Mouse (Mus musculus) lung, adult 18-20 months (tissue): ENCODE results near the gene 0610010F05Rik.
A peak's percentile ranks its signal among the peaks of the same experiment; 100 is the strongest.

Experiments
- DNase-seq, 2 experiments: peaks; one replicate each; pipeline ENCODE4 v3.0.0; 2022; ENCODE audit warnings: mixed read lengths in 2 of 2

The 0610010F05Rik gene

GRCm38 (mm10) chr11:23565761-23566160 lies 67.7 kb downstream of the 0610010F05Rik start:
- DNase-seq, result peak; percentile 63 to 68

DNA sequence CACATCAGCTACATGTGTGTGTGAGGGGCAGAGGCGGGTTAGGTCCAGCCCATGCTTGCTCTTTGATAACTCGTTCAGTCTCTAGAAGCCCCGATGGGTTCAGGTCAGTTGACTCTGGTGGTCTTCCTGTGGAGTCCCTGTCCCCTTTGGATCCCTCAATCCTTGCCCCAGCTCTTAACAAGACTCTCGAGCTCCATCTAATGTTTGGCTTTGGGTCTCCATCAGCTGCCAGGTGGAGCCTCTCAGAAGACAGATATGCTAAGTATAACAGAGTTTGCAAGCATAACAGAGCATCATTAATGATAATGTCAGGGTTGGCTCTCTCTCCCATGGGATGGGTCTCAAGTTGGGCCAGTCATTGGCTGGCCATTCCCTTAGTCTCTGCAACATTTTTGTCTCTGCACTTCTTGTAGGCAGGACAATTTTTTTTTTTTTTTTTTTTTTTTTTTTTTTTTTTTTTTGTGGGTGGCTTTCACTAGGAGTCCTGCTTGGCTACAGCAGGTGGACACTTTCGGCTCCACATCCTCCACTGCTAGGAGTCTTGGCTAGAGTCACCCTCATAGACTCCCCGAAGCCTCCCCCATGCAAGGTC lies 76.3 kb downstream of the 0610010F05Rik start:
- no peak for DNase-seq

- DNase-seq, result no peak
Observed at GRCm38 (mm10) chr11:23537446-23537845, 96.0 kb downstream of the 0610010F05Rik start.

GRCm38 (mm10) chr11:23520473-23521205 lies 112.8 kb downstream of the 0610010F05Rik start, which contains the start of gene 1700093K21Rik:
1700093K21Rik (minus strand) TSS chr11:23521155.
- no peak for DNase-seq

GRCm38 (mm10) chr11:23518981-23519380 lies 114.5 kb downstream of the 0610010F05Rik start:
- no peak for DNase-seq

- no peak for DNase-seq
Observed at GRCm38 (mm10) chr11:23515315-23515714, 118.1 kb downstream of the 0610010F05Rik start.
